Mouse (Mus musculus) c-Kit-positive CD71-negative TER-119-negative erythroid progenitor cells, embryonic 14.5 days (primary cell): ENCODE results near the gene Tent4b.
"Not testable (repeated sequence)": the region's sequence is repeated elsewhere in the genome, so short reads cannot be mapped to it uniquely, and the experiment has no call there.

Experiments used
- DNase-seq: peaks from one replicate; pipeline ENCODE4 v3.0.0-alpha.2; 2013; ENCODE audit warnings: low read depth

Tent4b gene

GRCm38 (mm10) chr8:88198945-88199571, at the start of gene Tent4b:
TSS of gene Tent4b (plus strand) at chr8:88199213.
- peak; percentile 70 for DNase-seq

GRCm38 (mm10) chr8:88150910-88151371, 48.1 kb upstream of the Tent4b start:
- DNase-seq = no peak

DNA sequence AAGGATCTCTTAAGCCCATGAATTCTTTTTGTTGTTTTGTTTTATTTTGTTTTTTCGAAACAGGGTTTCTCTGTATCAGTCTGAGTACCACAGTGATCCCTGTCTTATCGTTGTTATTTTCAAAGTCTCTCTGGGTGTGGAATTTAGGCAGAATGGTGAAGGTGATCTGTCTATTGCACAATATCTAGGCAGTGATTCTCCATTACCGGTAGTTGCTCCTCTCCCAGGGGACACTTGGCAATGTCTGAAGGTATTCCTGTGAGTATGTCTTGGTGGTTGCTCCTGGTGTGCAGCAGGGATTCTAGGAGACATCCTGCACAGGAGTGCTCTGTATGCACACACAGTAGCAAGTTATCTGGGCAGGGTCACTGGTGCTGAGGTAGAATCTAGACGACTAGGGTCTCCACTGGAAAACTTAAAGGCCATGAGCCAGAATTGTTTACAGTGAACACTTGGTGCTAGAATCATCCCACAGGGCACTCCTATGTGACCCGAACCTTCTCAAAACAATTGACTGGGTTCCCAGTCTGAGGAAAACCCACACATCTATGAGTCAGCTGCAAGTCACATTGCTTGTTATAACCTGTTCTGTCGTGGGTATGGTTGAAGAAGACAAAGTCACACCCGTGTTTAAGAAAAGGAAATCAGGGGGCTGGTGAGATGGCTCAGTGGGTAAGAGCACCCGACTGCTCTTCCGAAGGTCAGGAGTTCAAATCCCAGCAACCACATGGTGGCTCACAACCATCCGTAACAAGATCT, 38.6 kb upstream of the Tent4b start:
- DNase-seq = no peak

DNA sequence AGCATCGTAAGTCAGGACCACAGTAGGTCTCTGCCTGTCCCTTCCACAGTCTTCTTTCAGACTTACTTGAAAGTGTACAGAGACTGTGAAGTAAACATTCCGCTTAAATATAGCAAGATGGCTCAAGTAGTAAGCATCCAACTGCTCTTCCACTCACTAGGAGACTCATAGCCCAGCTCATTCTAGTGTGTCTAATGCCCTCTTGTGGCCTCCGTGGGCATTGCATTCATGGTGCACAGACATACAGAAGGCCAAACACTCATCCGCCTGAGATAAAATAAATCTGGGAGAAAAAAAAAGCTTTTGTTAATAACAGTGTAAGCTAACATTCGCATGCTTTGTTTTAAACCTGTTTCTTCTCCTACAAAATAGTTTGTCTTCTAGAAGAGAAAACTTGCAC, 37.6 kb upstream of the Tent4b start:
- DNase-seq = peak; percentile 66

GRCm38 (mm10) chr8:88175264-88175663, 23.7 kb upstream of the Tent4b start:
- no peak for DNase-seq

GRCm38 (mm10) chr8:88177291-88177690, 21.7 kb upstream of the Tent4b start:
- DNase-seq = no peak

GRCm38 (mm10) chr8:88183121-88183520, 15.9 kb upstream of the Tent4b start:
- no peak for DNase-seq

- DNase-seq = no peak
Measured at GRCm38 (mm10) chr8:88184914-88185313, 14.1 kb upstream of the Tent4b start.

DNA sequence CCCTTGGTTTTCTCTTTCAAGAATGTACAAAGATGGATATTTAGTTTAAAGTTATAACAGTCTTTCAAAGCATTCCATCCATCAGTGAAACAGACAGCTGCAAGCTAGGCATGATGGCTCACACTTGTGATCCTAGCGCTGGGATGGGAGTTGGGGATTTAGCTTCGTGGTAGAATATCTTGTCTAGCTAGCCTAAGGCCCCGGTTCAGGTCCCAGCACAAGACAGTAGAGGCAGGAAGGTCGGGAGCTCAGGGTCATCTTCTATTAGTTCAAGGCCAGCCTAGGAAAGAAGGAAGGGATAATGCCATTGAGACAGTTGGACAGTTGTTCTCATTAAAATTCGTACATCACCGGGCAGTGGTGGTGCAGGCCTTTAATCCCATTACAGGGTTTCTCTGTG, 13.3 kb upstream of the Tent4b start:
- no peak for DNase-seq

GRCm38 (mm10) chr8:88197328-88197727, 1.7 kb upstream of the Tent4b start:
- DNase-seq = no peak

- DNase-seq = no peak
Measured at GRCm38 (mm10) chr8:88198551-88198944, 465 bp upstream of the Tent4b start.

DNA sequence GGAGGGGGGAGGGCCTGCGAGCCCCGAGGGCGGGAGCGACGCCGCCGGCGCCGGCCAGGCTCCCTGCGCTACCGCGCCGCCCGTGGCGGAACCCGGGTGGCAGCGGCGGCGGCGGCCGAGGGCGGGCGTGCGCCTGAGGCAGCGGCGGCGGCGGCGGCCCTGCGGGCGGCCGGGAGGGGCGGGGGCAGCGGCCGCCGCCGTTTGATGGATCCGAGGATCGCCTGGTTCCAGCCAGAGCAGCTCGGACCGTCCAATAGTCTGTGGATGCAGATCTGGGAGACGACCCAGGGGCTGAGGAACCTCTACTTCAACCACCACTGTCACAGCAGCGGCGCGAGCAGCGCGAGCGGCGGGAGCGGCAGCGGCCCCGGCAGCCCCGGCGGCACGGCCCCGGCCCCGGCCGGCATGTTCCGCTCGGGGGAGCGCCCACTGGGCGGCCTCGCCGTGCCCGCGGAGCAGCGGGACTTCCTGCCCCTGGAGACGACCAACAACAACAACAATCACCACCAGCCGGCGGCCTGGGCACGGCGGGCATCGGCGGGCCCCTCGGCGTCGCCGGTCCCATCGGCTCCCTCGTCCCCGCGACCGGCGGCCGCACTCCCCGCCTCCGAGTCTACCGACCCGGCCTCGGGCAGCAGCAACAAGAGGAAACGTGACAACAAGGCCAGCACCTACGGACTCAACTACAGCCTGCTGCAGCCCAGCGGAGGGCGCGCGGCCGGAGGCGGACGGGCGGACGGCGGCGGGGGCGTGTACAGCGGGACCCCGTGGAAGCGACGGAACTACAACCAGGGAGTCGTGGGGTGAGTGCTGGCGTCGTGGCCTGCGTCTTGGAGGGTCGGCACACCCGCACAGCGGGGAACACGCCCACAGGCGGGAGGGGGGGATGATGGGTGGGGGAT, 938 bp downstream of the Tent4b start:
- no peak for DNase-seq

GRCm38 (mm10) chr8:88200724-88201495, 1.9 kb downstream of the Tent4b start:
- DNase-seq = no peak

GRCm38 (mm10) chr8:88201641-88202040, 2.6 kb downstream of the Tent4b start:
- DNase-seq = no peak

- no peak for DNase-seq
Measured at GRCm38 (mm10) chr8:88206016-88206415, 7.0 kb downstream of the Tent4b start.

- DNase-seq = no peak
Measured at GRCm38 (mm10) chr8:88207121-88207821, 8.3 kb downstream of the Tent4b start.

DNA sequence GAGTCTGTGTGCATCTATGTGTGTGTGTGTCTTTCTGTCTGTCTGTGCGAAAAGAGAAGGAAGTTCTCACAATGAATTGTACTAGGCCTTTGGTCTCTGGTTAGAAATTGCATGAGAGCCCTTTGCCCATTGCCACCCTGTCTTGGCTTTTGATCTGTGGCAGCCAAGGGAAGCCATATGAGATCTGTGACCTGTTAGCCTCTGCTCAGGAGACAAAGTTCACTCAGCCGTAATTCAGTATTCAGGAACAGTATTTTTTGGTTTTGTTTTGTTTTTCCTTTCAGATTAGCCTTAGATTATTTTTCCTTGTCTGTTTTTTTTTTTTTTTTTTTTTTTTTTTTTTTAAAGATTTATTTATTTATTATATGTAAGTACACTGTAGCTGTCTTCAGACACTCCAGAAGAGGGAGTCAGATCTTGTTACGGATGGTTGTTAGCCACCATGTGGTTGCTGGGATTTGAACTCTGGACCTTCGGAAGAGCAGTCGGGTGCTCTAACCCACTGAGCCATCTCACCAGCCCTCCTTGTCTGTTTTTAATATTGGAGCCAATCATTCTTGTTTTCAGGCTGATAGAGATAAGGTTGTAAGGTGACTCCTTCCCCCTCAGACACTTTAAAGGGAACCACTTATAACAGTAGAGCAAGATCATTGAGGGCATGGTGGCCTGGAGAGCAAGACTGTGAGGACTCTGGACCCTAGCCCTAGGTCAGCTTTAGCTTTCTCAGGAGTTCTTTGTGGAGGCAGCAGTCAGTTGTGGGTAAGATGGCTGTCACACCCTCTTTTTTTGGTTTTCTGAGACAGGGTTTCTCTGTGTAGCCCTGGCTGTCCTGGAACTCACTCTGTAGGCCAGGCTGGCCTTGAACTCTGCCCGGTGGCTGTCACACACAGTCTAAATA, 11.2 kb downstream of the Tent4b start:
- not testable (repeated sequence) for DNase-seq

DNA sequence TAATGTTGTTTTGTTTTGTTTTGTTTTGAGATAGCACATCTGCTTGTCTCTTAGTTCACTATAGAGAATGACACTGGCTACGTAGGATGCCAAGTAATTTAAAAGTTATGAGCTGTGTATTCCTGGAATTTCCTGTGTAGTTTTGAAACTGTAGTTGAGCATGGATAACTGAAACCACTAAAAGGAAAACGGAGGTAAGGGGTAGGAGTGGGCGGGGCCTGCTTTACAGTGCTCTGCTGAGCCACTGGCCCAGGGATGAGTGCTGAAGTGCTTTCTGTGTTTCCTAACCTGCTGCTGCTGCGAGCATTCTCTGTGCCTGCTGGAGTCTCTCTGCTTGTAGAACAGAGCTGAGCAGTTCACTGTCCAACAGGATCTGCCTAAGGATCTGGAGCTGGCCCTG, 22.3 kb downstream of the Tent4b start:
- DNase-seq = no peak

GRCm38 (mm10) chr8:88225358-88225757, 26.3 kb downstream of the Tent4b start:
- no peak for DNase-seq

- no peak for DNase-seq
Measured at GRCm38 (mm10) chr8:88227851-88228250, 28.8 kb downstream of the Tent4b start.
